Mouse (Mus musculus) ovary, postnatal 14 days (tissue): Measurements from ENCODE around the gene AI413582.

Experiments
- DNase-seq: peaks from one replicate; pipeline ENCODE4 v3.0.0; 2022; ENCODE audit warnings: low spot score

Gene AI413582

GRCm38 (mm10) chr17:27555512-27556172 lies 9.9 kb downstream of the AI413582 start:
- DNase-seq, result no peak

DNA sequence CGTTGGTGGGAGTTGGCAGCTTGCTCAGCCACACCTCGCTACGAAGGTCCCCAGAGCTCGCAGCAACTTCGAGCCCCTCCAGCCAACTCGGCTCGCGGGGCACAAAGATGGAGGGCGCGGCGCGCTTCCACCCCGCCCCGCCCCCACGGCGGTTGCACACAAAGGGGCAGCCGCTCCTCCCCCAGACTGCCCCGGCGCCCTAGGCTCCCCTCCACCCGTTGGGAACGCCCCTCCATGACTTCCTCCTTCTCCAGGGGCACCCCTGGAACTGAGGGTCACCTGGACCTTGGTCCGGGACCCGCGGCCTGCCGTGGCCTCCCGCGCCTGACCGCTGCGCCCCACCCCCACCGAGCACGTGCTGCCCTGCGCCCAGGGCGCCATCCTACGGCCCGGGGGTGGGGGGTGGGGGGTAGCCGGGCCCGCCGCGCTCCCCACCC lies 10.5 kb downstream of the AI413582 start:
- no peak for DNase-seq

DNA sequence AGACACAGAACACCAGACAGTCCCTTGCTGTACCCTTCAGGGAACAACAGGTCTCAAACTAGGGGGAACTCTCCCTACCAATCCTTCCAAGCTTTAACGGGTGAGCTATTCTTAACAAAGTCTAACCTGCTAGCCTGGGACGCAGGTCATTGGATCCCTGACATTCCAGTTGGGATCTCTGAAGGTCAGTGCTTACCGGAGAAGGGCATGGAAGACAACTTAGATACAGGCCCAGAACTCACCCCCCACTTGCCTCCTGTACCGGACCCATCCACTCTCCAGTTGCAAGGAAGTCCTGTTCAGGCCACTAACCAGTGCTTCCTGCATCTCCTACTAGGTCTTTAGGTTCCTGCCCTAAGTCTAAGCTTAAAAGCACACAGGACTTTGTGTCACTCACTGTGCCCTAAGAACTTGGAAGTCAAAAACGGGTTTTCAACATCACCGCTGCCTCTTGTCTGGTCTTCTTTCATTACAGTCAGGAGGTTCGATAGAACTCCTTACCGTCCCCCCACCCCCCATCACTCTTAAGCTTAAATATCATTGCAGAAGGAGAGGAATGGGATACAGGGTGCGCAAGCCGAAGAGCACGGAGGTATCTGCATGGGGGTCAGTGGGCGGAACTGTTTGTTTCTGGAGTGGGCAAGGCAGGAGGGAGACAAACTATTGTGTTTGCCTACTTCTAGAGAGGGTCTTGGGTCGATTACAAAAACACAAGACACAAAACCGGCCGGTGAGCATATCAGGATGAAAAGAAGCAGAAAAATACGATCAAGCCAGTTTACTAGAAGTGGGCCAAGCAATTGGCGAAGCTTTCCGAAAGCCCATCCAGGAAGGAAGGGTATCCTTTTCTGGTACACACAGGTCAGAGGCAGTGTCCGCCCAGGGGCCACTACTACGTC lies 11.2 kb downstream of the AI413582 start:
- no peak for DNase-seq

GRCm38 (mm10) chr17:27552215-27553201 lies 13.0 kb downstream of the AI413582 start:
- DNase-seq, result no peak

GRCm38 (mm10) chr17:27551393-27551940 lies 14.1 kb downstream of the AI413582 start:
- DNase-seq, result no peak

DNA sequence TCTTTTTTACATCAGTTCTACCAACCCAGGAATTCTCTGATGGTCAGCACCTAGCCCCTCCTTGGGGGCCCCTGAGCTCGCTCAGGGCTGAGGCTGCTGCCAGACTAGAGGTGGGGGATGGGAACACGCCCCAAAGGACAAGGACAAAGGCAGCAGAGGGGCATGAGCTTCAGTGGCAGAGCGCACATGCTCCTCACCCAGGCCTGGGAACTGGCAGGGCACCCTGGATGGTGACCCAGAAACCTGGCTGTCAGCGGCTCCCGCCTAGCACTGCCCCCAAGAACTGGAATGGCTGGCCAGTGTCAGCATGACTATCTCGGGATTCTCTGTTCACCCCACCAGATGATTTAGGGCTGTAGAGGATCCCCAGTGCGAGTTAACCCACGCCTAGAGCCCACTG lies 16.3 kb downstream of the AI413582 start:
- no peak for DNase-seq

GRCm38 (mm10) chr17:27547253-27547868 lies 18.2 kb downstream of the AI413582 start:
- no peak for DNase-seq

- DNase-seq, result no peak
Measured at GRCm38 (mm10) chr17:27546574-27547085, 18.9 kb downstream of the AI413582 start.

DNA sequence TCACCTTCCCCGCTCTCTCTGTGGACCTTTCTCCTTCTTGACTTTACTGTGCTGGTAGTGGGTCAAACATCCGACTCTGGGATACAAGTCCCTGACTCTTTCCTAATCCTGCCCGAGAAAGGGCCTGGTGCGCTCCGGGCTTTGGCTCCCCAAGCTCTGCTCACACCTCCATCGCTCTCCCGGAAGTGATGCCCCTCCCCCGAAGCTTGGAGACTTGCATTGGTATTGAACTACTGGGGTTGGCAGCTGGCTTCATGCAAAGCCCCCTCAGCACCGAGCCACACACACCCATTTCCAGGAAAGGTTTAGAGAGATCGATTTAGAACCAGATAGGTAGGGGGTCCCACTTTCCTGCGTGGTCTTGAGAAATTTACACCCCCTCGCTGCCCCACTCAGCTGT lies 19.6 kb downstream of the AI413582 start:
- no peak for DNase-seq

DNA sequence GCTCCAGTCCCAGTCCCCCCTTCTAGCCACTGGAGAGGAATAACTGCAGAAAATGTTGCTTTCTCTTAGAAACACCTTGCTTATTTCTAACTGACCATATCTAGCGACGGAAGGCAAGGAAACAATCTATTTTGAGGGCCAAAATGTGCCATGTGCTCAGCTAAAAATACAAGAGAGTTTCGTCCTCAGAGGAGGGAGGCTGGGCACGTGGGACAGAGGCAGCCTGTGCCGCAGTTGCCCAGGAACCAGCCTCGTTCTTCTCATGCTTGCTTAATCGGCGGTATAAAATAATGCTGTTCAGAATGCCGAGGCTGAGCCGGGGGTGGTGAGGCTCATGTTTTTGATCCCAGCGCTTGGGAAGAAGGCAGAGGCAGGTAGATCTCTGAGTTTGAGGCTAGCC lies 21.0 kb downstream of the AI413582 start:
- no peak for DNase-seq

- no peak for DNase-seq
Measured at GRCm38 (mm10) chr17:27541984-27542383, 23.6 kb downstream of the AI413582 start.

DNA sequence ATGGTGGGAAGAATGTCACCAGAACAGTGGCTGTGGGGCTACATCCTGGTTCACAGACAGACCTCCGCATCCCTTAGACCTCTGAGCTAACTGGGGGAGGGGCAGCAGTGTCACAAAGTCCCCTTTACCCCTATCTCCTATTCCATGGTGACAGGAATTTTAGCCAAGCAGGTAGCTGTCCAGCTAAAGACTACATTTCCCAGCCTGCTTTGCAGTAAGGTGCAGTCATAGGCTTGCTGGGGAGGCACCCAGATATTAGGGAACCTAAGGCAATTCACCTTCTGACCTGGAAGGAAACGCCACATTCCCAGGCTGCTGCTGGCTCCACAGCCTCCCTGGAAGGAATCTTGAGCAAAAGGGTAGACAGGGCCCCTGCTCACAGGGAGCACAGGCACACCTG lies 24.3 kb downstream of the AI413582 start:
- DNase-seq, result no peak

- DNase-seq, result peak; percentile 94
Measured at GRCm38 (mm10) chr17:27534718-27535117, 30.8 kb downstream of the AI413582 start.

- no peak for DNase-seq
Measured at GRCm38 (mm10) chr17:27533354-27533753, 32.2 kb downstream of the AI413582 start.

DNA sequence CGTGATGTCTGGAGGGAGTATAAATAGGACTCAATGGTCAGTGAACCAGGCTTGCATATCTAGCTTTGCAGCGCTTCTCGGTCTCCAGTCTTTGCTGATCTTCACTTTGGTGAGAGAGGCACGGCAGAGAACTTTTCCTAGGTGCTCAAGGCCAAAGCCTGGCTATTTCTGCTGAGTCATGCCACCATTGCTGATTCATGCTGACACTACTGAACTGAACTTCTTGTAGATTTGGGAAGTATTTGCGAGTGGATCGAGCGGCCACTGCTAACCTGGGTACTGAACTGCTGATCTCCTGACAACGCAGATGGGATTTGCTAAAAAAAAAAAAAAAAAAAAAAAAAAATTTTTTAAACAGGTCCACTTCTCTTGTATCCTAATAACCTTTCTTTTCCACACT lies 33.5 kb downstream of the AI413582 start:
- DNase-seq, result no peak

DNA sequence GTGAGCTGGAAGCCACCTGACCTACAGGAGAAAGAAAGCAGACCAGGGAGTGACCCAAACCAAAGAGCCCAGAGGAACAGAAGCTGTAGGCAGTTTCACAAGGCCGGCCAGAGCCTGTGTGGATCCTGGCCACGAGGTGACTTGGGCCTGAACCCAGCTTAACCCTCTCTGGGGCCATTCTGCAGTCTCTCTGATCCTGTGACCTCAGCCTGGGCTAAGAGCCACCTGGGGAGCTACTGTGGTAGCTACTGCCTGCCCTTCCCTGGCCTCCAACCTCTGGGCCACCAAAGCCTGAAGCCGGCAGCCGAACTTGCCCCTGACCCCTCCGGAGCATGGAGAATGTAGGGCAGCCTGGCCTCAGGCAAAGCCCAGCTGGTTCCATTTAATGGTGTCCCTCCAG lies 36.8 kb downstream of the AI413582 start:
- no peak for DNase-seq

GRCm38 (mm10) chr17:27528030-27528429 lies 37.5 kb downstream of the AI413582 start:
- DNase-seq, result no peak

DNA sequence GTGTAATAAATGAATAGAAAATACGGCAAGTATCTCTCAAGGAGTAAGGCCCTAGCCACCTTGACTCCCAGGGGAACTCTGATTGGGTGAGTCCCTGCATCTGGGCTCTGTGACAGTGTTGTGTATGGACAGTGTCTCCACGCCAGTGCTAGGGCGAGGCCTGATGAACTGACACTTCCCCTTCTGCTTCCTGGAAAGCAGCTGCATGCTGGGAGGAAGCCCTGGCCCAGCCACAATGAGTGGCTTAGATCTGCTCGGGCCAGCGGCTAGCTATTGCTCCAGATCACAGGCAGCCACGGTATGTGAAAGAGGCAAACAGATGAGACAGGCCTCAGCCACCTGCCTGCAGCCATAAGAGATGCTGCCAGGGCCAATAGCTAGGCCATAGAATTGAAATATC lies 38.4 kb downstream of the AI413582 start:
- DNase-seq, result no peak

DNA sequence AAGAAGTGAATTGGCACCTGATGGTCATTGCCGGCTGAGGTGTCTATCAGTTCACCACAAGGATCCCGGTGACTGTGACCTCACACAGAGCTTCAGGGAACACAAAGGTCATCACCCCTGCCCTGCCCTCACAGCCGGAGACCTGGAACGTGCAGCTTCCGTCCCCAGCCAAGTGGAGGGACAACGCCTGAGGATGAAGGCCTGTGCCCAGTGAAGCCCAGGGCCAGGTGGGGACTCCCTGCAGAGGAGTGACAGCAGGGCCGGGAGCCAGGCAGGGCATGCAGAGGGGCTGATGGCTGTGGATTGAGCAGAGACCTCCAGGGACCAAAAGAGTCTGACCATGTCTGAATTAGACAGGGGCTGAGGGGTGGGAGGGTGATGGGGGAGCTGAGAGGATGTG lies 42.4 kb downstream of the AI413582 start:
- no peak for DNase-seq

- no peak for DNase-seq
Measured at GRCm38 (mm10) chr17:27521303-27521702, 44.3 kb downstream of the AI413582 start, which contains the start of gene Grm4. Gene Grm4 (minus strand): TSS chr17:27521403.

- DNase-seq, result peak; percentile 49
Measured at GRCm38 (mm10) chr17:27520557-27520956, 45.0 kb downstream of the AI413582 start.
